Mouse (Mus musculus) kidney, adult 9 months (tissue): Measurements from ENCODE around the gene Obsl1.

Experiments used
- DNase-seq: peaks from one replicate; pipeline ENCODE4 v3.0.0; 2022

Obsl1 gene

DNA sequence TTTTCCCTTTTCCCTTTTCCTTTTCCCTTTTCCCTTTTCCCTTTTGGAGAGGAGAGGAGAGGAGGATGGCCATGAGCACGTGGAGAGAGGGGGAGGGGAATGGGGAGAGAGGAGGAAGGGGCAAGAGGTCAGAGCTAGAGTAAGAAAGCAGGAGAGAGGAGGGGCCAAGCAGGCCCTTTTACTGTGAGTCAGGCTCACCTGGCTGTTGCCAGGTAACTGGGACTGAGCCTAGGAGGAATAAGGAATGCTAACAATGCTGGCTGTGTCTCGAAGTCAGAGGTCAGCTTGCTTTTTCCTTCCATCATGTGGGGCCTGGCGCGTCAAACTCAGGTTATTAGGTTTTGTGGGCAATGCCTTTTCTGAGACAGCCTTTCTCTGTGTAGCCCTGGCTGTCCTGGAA, 11.7 kb upstream of the Obsl1 start:
- no peak for DNase-seq

DNA sequence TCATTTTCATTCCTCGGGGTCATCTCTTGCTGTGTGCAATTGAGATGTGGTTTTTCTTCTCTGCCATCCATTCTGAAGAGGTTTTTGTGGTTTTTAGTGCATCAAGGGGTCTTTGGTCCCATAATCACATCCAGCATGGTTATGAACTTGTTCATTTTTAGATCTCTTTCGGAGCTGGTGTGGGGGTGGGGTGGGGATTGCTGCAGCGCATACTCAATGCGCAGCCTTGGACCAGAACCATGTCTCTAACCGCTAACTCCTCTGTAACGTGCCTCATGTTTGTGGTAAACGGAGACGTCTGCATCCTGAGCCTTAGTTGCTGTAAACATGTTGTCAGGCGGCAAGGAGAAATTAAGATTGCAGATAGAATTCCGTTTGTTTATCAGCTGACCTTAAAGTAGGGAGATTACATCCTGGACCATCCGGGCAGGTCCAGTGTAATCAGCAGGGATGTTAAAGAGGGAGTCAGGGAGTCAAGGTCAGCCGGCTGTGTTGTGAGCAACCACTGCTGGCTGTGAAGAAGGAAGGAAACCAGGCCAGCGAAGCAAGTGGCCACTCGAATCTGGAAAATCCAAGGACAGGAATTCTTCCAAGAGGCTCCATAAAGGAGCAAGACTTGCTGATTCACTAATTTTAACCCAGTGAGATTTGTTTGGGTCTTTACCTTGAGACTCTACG, 10.6 kb upstream of the Obsl1 start:
- DNase-seq, result no peak

- no peak for DNase-seq
Measured at GRCm38 (mm10) chr1:75512550-75512949, 6.3 kb upstream of the Obsl1 start.

- no peak for DNase-seq
Measured at GRCm38 (mm10) chr1:75511437-75512210, 5.4 kb upstream of the Obsl1 start.

DNA sequence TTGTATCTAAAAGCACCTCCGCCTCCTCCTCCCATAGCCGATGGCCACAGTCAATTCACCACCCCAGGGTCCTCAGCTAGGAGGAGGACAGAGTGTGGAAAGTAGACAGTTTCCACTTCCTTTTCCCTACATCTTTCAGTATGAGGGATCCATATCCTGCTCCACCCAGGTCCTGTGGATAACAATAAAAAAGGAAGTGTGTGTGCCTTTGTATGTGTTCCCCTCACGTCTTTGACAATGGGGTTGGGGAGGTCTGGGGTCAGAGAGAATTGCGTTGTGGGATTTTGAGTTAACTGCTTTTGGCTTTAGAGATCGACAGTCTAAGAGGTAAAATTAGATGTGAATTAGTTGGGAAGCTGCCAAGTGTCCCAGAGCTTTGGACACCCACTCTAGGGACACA, 3.9 kb upstream of the Obsl1 start:
- no peak for DNase-seq

GRCm38 (mm10) chr1:75509586-75509985, 3.3 kb upstream of the Obsl1 start:
- DNase-seq, result no peak

DNA sequence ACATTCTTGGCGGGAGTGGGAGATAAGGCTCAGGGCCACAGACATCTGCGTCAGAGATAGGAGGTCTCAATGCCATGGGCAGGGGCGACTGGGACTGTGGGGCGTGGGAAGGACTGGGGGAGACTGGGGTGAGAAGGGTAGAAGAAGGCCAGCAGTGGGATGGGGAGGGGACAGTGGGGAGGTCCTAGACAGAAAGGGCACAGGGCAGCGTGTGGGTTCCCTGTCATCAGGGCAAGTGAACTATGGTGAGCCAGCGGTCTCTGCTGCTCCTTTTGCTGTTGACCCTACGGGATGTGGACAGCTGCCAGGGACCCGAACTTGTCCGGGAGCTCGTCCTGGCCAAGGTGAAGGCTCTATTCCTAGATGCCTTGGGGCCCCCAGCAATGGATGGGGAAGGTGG, 754 bp upstream of the Obsl1 start, which contains the start of gene Inha:
Inha (plus strand) TSS at position 72 of the 400 bp plus-strand sequence.
- no peak for DNase-seq

DNA sequence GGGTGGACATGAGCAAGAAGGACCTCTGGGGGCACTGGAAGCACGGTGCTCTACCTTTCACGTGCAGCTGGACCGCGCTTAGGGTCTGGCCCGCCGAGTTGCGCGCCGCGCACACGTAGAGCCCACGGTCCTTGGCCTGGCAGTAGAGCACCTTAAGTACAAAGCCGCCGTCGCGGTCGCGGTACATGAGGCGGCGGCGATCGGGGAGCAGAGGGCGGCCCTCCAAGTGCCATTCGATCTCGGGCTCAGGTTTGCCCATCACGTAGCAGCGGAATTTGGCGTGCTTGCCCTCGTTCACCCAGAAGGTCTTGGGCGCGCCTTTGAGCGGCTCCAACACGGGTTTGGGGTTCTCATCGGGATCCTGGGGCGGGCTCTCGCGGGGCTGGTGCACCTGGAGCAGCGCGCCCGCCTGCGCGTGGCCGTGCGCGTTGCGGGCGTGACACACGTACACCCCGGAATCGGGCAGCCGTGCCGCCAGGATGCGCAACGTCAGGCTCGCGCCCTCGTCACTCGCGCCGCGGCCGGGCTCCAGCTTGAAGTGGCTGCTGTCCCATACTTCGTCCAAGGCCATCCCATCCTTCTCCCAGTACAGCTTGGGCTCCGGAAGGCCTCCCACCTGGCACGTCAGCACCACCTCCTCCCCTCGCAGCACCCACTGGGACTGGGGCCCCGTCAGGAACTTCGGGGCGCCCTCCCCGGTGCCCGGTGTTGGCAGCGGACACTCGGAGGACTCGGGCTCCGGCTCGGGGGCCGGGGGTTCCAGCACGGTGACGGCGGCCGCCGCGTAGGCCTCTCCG, 895 bp downstream of the Obsl1 start:
- DNase-seq, result no peak

- no peak for DNase-seq
Measured at GRCm38 (mm10) chr1:75504256-75505045, 1.8 kb downstream of the Obsl1 start.

DNA sequence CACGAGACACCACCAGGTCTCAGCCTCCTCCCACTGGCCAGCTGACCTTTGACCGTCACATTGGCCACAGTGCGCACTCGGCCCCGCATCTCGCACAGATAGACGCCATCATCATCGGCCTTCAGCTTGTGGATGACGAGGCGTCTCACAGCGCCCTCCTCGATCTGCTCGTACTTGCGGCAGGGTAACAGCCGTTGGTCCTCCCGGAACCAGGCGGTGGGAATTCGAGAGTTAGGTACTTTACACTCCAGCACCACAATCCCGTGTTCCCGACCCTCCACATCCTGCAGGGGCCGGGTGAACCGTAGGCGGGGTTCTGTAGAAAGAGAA, 2.6 kb downstream of the Obsl1 start:
- DNase-seq, result no peak

GRCm38 (mm10) chr1:75502945-75503650, 3.2 kb downstream of the Obsl1 start:
- no peak for DNase-seq

- no peak for DNase-seq
Measured at GRCm38 (mm10) chr1:75501905-75502304, 4.3 kb downstream of the Obsl1 start.

DNA sequence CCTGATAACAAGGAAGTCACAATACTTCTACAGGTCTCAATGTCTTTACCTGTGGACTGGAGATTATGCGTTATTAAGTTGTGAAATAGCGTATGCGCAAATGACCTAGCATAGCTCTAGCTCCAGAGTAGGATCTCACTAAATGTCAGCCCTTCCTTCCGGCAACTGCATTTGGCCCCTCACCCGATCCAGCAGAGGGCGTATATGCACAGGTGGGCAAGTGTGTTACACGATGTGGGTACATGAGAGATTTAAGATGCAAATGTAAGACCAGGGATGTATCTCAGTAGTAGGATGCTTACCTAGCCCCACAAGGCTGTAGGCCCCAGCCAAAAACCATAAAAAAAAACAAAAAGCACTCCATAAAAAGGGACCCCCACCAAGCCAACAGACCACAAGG, 6.8 kb downstream of the Obsl1 start:
- no peak for DNase-seq

DNA sequence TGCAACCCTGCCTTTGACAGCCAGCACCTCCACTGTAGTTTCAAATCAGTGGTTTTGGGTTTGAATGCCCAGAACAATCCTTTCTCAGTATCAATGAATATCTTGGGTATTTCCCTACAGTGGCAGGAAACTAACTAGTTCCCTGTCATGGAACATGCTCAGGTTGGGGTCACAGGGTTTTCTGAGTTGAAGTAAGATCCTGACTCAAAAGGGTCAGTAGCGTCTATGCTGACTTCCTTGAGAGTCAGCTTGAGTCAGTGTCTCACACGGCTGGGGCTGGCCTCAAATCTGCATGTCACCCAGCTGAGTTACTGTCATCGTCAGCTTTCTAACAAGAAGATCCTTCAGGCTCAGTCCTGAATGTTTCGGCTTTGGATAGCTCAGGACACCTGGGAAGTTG, 7.4 kb downstream of the Obsl1 start:
- DNase-seq, result no peak

GRCm38 (mm10) chr1:75494878-75495548, 11.2 kb downstream of the Obsl1 start:
- peak; percentile 55 for DNase-seq

- no peak for DNase-seq
Measured at GRCm38 (mm10) chr1:75492579-75493170, 13.6 kb downstream of the Obsl1 start.

DNA sequence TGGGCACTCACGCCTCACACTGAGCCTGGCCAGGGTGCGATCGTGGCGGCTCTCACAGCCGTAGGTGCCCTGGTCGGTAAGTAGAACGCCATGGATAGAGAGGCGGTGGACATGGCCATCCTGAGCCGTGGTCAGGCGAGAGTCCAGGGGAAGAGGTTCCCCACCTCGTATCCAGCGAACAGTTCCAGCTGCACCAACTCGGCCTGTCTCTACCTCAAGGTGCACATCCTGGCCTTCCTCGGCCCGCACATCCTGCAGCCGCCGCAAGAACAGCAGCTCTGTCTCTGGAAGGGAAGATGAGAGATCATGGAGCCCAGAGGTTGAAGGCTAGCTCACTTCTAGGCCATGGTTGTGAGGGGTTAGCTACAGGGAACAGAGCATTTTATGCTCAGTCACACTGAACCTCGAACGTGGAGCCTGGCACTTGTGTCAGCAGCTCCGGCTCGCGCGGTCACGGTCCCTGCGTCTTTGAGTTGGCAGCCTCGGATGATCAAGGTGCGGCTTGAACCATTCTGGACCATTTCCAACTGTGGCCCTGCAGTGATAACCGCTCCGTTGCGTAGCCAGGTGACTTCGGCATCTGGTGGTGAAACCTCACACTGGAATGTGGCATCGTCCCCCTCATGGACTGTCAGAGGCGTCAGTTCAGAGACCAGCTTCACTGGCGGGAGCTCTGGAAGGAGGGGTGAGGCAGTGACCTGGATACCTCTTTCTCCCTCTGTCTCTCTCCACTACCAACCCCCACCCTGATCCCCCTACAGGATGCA, 15.3 kb downstream of the Obsl1 start:
- DNase-seq, result no peak

DNA sequence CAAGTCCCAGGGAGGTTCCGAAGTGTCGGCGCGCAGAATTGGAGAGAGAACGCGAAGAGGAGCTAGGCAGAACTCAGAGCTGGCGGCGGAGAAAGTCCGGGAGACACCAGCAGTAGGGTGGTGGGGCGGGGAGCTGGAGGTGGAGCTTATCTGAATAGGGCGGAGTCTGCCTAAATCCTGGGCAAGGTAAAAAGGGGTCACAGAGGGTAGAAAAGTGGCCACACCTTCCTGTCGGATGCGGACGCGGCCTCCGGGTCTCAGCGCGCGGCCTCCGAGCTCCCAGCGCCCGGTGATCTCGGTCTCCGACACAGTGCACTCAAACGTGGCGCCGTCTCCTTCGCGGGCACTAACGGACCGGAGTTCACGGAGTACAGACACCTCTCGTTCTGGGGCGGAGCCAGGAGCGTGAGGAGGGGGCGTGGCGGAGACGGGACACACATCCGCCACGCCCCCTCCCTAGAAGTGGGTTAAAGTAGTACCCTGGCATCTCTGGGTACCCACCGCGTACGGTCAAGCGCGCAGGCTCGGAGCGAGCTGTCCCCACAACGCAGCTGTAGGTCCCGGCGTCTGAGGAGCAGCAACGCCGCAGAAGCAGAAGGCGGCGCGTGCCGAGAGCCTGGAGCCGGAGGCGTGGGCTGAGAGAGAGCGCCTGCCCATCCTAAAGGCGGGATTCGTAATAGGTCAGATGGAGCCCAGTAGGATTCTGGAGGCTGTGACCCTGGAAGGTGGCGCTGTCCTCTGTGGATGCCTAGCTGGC, 18.7 kb downstream of the Obsl1 start:
- DNase-seq, result peak; percentile 88

DNA sequence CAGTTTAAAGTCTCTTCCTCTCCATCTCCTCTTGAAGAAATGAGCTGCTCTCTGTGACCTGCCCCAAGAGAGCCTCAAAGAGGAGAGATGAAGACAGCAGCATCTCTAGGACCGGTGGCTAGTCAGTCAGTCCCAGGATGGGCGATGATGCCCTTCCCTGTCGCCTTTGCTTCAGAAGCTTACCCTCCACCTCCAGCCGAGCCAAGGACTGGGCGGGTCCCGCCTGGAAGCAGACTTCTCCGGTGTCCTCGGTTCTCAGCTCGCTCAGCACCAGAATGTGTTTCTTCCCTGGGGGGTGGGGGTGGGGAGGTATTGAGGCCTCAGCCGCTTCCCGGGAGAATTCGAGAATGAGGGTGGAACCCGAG, 19.2 kb downstream of the Obsl1 start:
- no peak for DNase-seq

DNA sequence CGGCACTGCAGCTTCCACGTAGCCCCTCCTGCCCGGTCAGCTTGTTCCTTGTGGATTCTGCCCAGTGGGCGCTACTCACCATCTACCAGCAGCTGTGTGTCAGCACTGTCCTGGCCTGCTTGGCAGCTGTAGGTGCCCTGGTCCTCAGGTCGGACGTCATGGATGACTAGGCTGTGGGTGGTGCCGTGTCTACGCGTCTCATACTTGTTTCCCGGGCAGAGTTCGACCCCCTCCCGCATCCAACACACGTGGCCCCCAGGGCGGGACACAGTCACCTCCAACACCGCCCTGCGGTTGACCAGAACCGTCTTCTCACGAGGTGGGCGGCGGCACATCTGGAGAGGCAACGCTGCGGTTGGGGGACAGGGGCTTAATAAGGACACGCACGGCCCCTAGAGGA, 19.7 kb downstream of the Obsl1 start:
- peak; percentile 43 for DNase-seq
